Mouse (Mus musculus) lung, adult 2 months (tissue): ENCODE results near the gene Cyp2e1. TPM values are rescaled to one million over a fixed set of nuclear protein-coding genes. Genes with fewer than 3 reads are reported as not detected.

ENCODE experiments used
- DNase-seq: peaks from one replicate; pipeline ENCODE4 v3.0.0; 2022
- H3K4me1 ChIP-seq: fragments of 200-500 bp; 2 replicates; pipeline ENCODE4 v1.6.1; 2011; ENCODE audit warnings: low read length; ENCODE audit not compliant: control insufficient read depth, insufficient read depth
- H3K4me3 ChIP-seq: fragments of 200-500 bp; replicated peaks from 2 replicates; pipeline ENCODE3; 2011; ENCODE audit warnings: low read depth, mild to moderate bottlenecking, control low read depth, low read length; ENCODE audit errors: extremely low read depth
- CTCF ChIP-seq: fragments of 200-500 bp; IDR thresholded peaks from 2 replicates; pipeline ENCODE4 v1.5.1; 2011; ENCODE audit warnings: mild to moderate bottlenecking, low read length, control low read depth; ENCODE audit not compliant: insufficient read depth
- POLR2A ChIP-seq: fragments of 200-500 bp; IDR thresholded peaks from 2 replicates; pipeline ENCODE4 v1.6.1; 2011; ENCODE audit warnings: low read depth, mild to moderate bottlenecking, control low read depth, low read length, borderline replicate concordance; ENCODE audit errors: extremely low read depth
- WGBS: fragments of 180-500 bp; shearing (Covaris S2); methylation state at CpG from one replicate; pipeline ENCODE4 v1.1.7; 2018; 5-methylcytosine and 5-hydroxymethylcytosine counted together
- polyA plus RNA-seq: library from polyadenylated mRNA; depleted of rRNA; stranded (reverse); fragments of >200 nt; gene quantifications from 2 replicates; pipeline ENCODE4 v1.2.3, GENCODE M21; 2012; rRNA removed

Gene Cyp2e1
- polyA plus RNA-seq, result 6.4 and 16.6 TPM in 2 replicates

GRCm38 (mm10) chr7:140763447-140764020 lies at the start of gene Cyp2e1:
Gene Cyp2e1, plus strand, starts transcription at chr7:140763739.
- no peaks in the 10 kb centered on the region for H3K4me1 ChIP-seq
- 80% methylated on average over 7 of the region's 7 CpGs for WGBS
- TF ChIP-seq CTCF (no peak), POLR2A (no peak)
- no peak within 1 kb of the TSS for H3K4me3 ChIP-seq
- DNase-seq, result no peak

DNA sequence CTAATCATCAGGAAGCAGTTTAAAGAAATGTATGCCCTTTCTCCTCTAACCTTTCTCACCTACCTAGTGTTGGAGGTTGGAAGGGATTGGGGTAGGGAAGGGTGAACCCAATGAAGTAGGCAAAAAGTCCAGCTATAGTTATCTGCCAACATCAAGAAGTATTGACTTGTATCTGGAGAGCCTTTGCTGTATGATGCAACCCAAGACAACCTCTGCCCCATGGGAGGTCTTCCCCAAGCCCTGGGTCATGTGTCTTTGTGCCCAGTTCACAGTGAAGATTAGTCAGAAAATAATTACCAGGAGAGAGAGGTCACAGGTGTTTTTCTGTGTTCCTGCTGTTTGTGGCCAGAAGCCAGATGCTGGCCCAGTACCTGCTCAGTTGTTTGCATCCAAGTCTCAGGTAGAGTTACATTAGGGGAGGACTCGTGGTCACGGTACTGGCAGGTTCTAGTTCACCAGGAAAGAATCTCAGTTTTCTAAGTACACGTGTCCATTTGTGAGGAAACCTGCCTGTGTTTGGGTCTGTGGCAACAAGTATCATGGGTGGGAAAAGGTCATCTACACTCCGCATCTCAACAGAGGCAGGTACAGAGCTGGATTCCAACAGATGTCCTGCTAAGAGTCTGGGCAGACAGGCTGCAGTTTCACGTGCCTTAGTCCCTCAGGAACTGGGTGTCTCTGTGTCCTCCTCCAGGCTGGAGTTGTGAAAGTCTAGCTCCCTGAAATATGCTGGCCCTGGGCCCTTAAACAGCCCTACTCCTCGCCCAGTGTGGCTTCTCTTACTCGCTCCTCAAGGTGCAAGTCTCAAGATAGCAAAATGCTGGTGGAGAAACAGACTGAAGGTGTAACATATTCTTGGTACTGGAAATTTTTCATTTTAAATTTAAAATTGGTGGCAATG lies 46.1 kb upstream of the Cyp2e1 start:
- WGBS, result 74% methylated on average over 7 of the region's 7 CpGs
- Histone ChIP-seq H3K4me3 (no peak overlapping the region), H3K4me1 (no peaks in the 10 kb centered on the region)
- no peak for DNase-seq
- TF ChIP-seq CTCF, result no peak

DNA sequence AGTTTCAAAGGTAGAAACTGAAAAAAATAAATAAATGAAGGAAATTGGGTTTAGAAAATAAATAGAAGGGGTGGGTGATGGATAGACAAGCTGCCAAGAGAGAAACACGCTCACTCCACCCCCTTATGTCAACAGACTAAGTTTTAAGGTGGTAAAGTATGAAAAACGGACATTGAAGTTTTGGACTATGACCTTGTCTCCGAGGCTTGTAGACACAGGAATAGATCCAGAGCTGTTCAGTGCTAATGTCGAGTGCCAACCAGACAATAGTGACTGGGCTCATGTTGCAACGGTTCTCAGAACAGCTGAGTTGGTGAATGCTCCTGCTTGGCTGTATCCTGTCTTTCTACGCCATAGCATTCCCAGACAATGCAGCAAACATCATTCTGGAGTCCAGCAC lies 42.4 kb upstream of the Cyp2e1 start:
- H3K4me1 ChIP-seq, result no peaks in the 10 kb centered on the region
- WGBS, result 48% methylated on average over 6 of the region's 6 CpGs
- H3K4me3 ChIP-seq, result no peak overlapping the region
- no peak for TF ChIP-seq POLR2A
- TF ChIP-seq CTCF, result no peak
- DNase-seq, result no peak

- Histone ChIP-seq H3K4me3 (no peak overlapping the region), H3K4me1 (no peaks in the 10 kb centered on the region)
- TF ChIP-seq POLR2A, result no peak
- TF ChIP-seq CTCF, result no peak
- DNase-seq, result no peak
These were observed 38.0 kb upstream of the Cyp2e1 start for GRCm38 (mm10) chr7:140725558-140725957.

DNA sequence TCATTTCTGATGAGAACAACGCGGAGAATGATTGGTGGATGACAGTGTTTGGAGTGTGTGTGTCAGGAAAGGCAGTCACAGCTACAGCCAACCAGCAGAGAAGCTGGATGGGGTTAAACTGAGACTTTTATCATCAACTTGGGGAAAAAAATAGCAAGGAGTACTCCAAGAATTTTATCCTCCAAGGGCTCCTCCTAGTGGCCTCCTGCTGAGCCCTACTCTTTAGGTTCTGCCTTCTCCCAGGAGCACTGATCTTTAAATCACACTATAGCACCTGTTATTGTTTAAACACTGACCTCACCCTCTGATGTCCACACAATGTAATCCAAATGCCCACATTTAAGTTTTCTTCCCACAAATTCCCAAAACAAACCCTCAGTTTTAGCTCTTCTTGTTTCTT lies 30.4 kb upstream of the Cyp2e1 start:
- no peak for TF ChIP-seq CTCF
- TF ChIP-seq POLR2A, result no peak
- Histone ChIP-seq H3K4me1 (no peaks in the 10 kb centered on the region), H3K4me3 (no peak overlapping the region)
- no peak for DNase-seq
- WGBS, result 64% methylated on average over 2 of the region's 2 CpGs

DNA sequence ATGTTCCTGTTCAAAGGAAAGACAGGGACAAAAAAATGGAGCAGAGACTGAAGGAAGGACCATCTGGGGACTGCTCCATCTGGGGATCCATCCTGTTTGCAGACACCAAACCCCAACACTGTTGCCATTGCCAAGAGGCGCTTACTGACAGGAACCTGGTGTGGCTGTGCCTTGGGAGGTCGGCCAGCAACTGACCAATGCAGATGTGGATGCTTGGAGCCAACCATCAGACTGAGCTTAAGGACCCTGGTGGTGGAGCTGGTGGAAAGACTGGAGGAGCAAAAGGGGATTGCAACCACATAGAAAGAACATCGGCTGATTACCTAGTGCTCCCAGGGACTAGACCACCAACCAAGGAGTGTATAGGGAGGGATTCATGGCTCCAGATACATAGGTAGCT lies 16.1 kb upstream of the Cyp2e1 start:
- WGBS, result 80% methylated on average over 3 of the region's 3 CpGs
- Histone ChIP-seq H3K4me1 (no peaks in the 10 kb centered on the region), H3K4me3 (no peak overlapping the region)
- DNase-seq, result no peak
- no peak for TF ChIP-seq CTCF
- TF ChIP-seq POLR2A, result no peak

DNA sequence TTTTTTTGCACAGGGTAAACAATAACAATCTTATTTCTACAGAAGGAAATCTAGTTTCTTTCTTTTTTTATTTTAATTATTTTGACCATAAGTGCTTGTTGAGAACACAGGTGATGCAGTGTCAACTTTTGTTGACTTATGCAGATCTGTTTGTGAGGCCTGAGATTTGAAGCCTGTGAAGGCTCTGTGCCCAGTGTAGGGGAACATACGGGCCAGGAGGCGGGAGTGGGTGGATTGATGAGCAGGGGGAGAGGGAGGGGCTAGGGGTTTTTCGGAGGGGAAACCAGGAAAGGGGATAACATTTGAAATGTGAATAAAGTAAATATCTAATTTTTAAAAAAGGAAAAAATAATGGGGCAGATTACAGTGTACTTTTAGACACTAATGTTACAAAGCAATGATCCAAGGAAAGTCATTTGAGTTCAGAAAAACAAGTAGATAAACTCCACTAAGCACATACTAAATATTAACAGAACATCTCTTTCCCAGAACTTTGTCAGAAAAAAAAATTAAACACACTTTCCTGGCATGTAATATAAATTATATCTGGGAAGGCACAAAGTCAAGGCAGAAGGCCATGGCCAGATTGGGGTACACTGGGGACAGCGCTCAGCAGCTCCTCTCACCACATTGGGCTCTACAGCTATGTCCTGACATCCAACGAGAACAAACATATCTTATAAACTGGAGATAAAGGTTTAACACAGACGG lies 15.3 kb upstream of the Cyp2e1 start:
- 69% methylated on average over 6 of the region's 6 CpGs for WGBS

GRCm38 (mm10) chr7:140748827-140749160 lies 14.7 kb upstream of the Cyp2e1 start:
- WGBS, result 69% methylated on average over 3 of the region's 3 CpGs

More for the DNA sequence above, 15.3 kb upstream of the Cyp2e1 start:
- no peaks in the 10 kb centered on the region for H3K4me1 ChIP-seq
- DNase-seq, result no peak
- no peak overlapping the region for H3K4me3 ChIP-seq
- TF ChIP-seq CTCF, result no peak
- no peak for TF ChIP-seq POLR2A

DNA sequence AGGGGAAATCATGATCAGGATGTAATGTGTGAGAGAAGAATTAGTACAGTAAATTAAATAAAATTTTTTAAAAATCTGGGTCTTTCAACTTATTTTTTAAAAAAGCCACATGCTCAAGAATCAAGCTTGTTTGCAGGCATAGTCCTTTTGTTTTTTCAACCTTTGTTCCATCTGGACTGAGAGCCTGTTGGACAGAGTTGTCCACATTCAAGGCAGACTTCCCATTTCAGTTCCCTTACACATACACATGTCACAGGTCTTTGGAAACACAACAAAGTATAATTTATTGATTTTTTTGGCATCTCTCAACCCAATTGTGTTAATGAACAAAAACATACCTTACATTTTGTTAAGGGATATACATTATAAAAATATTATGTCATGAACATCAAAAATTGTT lies 9.0 kb upstream of the Cyp2e1 start:
- TF ChIP-seq POLR2A, result no peak
- no peak for TF ChIP-seq CTCF
- Histone ChIP-seq H3K4me3 (no peak overlapping the region), H3K4me1 (no peaks in the 10 kb centered on the region)
- no peak for DNase-seq

More at GRCm38 (mm10) chr7:140748827-140749160, 14.7 kb upstream of the Cyp2e1 start:
- H3K4me3 ChIP-seq, result no peak overlapping the region
- TF ChIP-seq POLR2A (no peak), CTCF (no peak)
- no peaks in the 10 kb centered on the region for H3K4me1 ChIP-seq
- no peak for DNase-seq

- Histone ChIP-seq H3K4me3 (no peak overlapping the region), H3K4me1 (no peaks in the 10 kb centered on the region)
- no peak for TF ChIP-seq POLR2A
- no peak for TF ChIP-seq CTCF
- DNase-seq, result no peak
- WGBS, result 41% methylated on average over 4 of the region's 4 CpGs
These were observed 7.2 kb upstream of the Cyp2e1 start for GRCm38 (mm10) chr7:140756151-140756854.
